Mouse (Mus musculus) cerebellum, postnatal 4 days (tissue): ENCODE results near the gene Ccr1l1.

Source experiments
- DNase-seq, 2 experiments: peaks; one replicate each; pipeline ENCODE4 v3.0.0; 2022; ENCODE audit warnings: low spot score in 2 of 2, mixed read lengths in 1 of 2

The Ccr1l1 gene

DNA sequence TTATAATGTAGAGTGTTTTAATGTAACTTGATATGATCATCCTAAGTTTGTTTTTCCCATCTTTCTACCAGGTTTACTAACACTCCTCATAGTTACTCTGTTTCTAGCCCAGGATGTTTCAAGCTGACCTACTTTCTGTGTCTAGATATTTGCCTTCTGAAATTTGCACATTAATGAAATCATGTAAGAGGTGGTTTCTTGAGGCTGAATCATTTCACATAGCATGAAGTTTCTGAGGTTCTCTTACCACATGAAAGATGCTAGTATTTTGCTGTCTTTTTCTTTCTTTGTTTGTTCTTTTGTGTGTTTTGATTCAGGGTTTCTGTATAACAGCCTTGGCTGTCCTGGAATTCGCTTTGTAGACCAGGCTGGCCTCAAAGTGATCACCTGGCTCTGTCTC, 18.0 kb downstream of the Ccr1l1 start:
- DNase-seq = no peak

DNA sequence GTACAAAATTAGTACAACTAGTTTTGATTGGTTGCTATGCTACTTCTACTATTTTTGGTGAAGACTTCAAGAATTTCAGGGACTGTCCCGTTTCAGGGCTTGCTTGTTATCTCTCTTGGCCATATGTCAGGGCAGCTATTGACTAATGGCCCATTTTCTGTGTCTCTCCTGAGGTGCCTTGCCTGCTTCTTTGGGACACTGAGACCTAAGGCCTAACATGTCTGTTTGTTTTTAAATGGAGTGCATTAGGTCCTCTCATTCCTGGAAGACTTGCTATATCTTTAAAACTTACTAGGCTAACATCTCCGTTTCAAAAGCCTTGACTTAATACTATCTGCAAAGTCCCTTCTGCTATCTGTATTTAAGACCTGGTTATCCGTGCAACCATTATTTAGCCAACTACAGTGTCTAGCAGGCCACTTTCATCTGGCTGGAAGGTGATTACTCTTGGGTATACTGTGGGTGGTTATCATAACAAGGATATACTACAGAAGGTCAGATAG, 20.2 kb downstream of the Ccr1l1 start:
- DNase-seq = no peak

DNA sequence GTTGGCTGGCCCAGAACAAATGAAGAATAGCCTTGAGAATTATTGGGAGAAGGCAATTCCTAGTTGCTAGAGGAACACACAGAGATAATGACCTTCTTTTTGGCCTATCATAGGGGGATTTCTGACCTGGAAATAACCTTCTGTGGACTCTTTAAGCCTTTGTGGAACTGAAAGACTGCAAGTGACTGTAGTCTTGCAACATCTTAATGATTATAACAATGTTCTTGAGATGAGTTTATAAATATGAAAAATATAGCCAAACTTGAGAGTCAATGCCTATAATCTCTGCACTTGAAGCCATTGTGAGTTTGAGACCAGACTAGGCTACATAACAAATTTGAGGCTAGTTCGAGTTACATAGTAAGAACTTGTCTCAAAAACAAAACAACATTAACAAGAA, 21.3 kb downstream of the Ccr1l1 start:
- DNase-seq = no peak

DNA sequence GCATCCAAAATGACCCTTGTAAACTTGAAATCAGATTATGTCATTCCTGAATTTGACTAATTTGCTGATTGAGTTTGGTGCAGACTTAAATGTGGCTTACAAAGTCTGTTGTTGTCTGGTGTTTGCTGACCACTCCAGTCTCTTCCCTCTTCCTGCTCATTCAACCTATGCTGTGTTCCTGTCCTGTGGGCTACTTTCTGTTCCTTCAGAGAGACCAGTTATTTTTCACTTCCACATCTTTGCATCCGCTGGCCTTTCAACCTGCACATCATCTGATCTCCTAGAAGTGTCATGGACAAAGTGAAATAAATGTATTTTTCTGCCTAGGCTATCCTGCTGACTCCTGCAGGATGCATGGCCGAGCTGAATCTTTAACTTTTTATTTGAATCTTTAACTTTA, 24.7 kb downstream of the Ccr1l1 start:
- no peak for DNase-seq

GRCm38 (mm10) chr9:123951176-123951575, 27.0 kb downstream of the Ccr1l1 start:
- DNase-seq = no peak

GRCm38 (mm10) chr9:123949432-123949831, 28.8 kb downstream of the Ccr1l1 start:
- no peak for DNase-seq

DNA sequence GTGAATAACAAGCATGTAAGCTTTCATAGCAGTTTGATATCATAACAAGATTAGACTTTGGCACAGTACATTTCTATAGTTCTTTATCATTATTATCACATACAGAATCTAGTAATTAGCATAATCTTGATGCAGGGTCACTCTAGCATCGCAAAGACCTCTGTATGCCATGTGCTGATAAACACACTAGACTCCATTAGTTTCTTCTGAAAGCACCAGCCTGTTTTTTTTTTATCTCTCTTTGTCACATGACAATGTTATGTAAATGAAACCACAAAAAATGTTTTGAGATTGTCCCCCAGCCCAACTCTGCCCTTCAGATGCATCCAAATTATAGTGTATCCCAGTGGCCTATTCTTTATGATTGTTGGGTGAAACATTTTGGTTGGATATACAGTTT, 30.4 kb downstream of the Ccr1l1 start:
- DNase-seq = no peak

- DNase-seq = no peak
Measured at GRCm38 (mm10) chr9:123942025-123942424, 36.2 kb downstream of the Ccr1l1 start.

DNA sequence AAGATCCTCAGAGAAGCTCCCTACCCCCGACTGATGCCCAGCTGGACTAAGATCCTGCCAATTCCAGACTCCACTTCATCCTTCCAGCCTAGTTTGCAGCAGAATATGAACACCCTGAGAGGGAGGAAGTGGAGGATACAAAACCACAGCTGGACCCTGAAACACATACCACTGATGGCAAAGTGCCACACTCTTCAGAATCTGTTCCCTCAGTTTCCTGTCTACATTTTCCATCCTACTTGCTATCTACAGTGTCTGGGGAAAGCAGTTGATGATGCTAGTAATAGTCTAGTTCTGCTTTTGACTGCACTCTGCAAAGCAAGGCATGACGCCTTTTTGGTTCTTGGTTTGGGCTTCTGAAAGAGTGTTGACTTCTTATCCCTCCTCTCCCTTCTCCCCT, 36.9 kb downstream of the Ccr1l1 start:
- DNase-seq = no peak

DNA sequence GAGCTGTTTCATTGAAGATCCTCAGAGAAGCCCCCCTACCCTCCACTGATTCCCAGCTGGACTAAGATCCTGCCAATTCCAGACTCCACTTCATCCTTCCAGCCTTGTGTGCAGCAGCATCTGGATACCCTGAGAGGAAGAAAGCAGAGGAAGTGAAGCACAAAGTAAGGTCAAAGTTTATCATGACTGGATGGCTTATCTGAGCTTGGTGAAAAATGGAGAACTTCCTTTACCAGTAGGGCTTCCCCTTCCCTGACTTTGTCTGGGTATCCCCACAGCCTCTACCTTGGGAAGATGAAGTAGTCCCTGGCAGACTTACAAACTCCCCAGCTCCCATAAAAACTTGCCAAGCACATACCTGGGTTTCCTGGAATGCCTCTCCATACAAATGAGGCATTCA, 37.6 kb downstream of the Ccr1l1 start:
- DNase-seq = no peak

DNA sequence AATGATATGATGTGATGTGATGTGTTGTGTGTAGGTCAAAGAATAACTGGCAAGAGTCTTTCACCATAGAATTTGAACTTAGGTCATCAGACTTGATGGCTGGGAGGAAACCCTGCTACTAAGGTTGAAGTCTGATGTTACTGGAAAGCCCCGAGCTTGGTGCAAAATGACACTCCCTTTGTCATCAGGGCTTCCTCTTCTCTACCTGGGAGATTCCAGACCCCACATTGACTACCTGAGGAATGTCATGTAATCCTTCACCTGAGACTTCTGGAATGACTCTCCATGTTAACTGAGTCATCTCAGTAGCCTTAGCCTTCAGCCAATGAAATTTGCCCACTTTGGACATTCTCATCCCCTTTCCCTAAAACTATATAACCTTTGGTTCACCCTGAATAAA, 38.0 kb downstream of the Ccr1l1 start:
- no peak for DNase-seq

DNA sequence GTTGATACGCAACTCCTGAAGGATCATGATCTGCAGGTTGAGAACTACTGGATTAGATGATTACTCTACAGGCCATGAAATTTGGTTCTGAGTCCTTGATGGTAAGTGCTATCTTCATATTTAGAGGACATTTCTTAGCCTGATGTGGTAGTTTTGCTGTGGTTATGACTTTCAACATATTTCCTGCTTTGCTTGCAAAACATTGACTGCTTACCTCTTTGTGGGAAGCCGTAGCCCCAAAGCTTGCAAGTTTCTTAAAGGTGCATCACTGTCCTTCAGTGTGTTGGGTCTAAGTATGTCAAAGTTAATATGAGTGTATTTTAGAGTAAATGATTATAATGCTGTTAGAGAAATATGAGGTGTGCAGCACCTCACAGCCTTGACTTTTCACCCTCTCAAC, 40.2 kb downstream of the Ccr1l1 start:
- no peak for DNase-seq

DNA sequence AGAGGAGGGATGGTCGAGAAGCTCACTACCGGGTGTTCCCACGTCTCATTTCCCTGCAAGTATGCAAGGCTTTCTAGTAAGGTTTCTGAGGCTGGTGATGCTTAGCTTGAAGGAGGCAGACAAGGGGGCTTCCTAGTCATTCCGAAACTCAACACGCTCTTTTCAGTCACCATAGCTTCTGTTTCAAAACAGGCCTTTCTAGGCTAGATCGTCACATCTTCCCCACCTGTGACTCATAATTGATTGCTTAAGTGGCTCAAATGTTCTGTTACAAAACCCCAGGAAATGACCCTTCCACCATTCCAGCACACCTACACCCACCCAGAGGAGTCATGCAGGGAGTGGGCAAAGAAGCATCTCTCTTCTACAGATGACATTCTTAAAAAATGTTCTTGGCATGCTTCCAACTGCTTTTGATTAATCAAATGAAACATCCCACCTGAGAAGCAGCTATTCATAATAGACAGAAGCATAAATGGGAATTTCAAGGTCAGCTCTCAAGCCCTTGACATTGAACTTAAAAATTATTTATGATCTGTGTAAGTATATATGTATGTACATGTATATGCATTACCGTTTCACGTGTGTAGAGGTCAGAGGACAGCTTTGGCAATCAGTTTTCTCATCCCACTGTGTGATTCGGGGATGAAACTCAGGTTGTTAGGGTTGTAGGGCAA, 41.5 kb downstream of the Ccr1l1 start:
- DNase-seq = no peak

GRCm38 (mm10) chr9:123935776-123936175, 42.4 kb downstream of the Ccr1l1 start:
- no peak for DNase-seq

DNA sequence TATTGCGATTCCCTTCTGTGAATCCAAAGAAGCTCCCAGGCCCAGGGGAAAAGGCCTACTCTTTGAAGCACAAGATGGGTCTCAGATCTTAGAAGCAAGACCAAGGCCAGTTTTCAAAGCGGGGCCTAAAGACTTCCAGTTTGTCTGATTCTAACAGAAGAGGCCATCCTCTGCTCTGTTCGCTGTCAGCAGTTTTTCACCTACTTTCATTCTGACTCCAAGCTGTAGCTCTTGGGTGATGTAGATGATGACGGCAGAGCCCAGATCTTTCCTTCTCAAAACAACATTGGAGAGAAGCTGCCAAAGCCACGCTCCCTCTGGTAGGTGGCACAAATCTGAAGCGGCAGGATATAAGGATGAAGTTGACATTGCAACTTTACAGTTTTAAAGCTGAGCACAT, 42.9 kb downstream of the Ccr1l1 start:
- no peak for DNase-seq

- no peak for DNase-seq
Measured at GRCm38 (mm10) chr9:123933716-123934445, 44.3 kb downstream of the Ccr1l1 start.

DNA sequence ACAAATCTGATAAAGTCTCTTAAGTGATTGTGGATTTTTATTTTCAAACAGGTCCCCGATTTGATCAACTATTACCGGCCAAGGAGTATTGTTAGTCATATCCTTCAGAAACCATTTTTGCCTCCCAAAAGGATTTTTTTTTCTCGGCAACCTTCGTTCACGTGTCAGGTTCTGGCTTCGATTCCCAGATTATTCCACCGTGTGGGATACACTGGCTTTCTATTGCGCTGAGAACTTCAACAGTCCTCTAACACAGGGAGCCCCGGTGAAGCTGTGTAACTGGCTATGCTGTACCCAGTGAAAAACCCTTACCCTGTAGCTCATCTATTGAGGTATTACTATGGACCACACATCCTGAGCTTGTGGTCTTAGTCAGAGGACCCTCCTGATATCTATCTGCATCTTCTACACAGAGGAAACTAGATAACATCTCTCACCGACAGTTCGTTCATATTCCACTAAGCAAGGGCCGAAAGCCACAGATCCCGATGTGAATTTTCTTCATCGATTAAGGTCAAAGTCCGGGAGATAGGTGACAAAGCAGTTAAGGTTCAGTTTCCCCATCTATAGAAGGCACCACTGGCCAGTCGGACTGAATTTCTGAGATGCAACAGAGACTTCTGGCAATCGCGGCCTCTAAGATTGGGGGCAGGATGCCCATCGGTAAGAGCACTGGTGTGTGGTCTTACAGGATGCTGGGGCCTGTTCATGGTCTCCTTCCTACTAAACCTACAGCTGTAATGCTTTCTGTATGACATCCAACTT, 45.1 kb downstream of the Ccr1l1 start:
- no peak for DNase-seq

DNA sequence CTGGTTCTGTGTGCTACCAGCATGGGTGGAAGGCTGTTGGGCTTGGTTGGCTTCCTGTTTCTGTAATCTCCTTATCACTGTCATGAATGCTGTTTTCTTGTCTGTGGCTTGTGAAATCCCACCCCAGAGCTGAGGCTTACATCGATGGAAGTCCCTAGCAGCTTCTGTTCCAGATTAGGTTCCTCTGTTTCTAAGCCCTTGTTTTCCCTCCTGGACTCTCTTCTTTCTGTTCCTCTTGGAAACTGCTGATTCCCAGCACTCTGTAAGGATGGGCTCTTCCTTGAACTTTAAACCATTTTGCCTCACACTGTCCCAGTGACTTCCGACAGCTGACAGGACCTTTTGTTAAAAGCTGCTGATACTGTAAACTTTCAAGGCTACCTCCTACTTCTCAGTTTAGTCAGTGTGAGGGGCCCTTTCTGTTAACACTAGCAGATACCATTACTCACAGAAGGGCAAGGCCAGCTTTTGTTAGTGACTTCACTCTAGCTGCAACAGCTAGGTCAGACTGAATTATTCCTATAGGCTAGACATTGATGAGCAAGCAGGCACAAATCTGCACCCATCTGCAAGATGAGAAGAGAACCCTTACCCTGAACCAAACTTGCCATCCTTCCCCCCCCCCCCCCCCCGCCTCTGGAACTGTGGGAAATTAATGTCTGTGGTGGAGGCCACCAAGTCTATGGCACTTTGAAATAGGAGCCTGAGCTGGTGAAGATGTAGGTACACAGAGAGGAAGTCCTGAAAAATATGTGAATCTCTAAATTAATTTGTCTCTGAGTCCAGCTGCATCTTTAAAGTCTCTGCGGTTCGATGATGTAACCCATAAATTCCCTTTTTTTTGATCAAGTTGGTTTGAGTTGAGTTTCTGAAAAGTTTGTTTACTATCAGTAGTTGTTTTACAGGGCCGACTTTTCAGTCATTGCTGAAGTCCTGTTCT, 46.2 kb downstream of the Ccr1l1 start:
- no peak for DNase-seq

GRCm38 (mm10) chr9:123930926-123931325, 47.3 kb downstream of the Ccr1l1 start:
- DNase-seq = no peak

- no peak for DNase-seq
Measured at GRCm38 (mm10) chr9:123930476-123930875, 47.7 kb downstream of the Ccr1l1 start.

- DNase-seq = no peak
Measured at GRCm38 (mm10) chr9:123929936-123930335, 48.3 kb downstream of the Ccr1l1 start.
